Mouse (Mus musculus): ENCODE data around the gene Irak1. TPM values are rescaled to one million over a fixed set of nuclear protein-coding genes. Genes with fewer than 3 reads are reported as not detected.
A peak's percentile ranks its signal among the peaks of the same experiment; 100 is the strongest.

Irak1 gene
- total RNA-seq, 2 experiments from 2014 or later = 112 to 117 TPM

GRCm38 (mm10) chrX:73966248-73967176 lies 57.2 kb downstream of the Irak1 start, which contains the start of gene Hcfc1:
TSS of gene Hcfc1 (minus strand) at chrX:73966357.
- DNase-seq = peak; percentile 92 to 95

- peak; percentile 69 to 80 for DNase-seq
Observed at GRCm38 (mm10) chrX:73965307-73965706, 58.4 kb downstream of the Irak1 start.

- DNase-seq = peak in 1 of 2 experiments; percentile 21
Observed at GRCm38 (mm10) chrX:73964363-73964762, 59.4 kb downstream of the Irak1 start.

Small RNA genes within 50 kb of the gene (microRNA-seq; reads per million reads assigned to microRNA genes)
- gene Mir5132 = 5.7 reads per million, percentile 16 among the genes with 10 or more reads in this experiment
- not detected for gene Mir718

Other genes starting within 250 kb of the Irak1 start
- under 1 TPM in 1 of 2 experiments, not detected in 1; 0.33 TPM for gene Srpk3, start 249.5 kb downstream of the Irak1 start, total RNA-seq (2021)
- gene Idh3g, start 237.0 kb downstream of the Irak1 start, total RNA-seq (2021) = 100 to 1,000 TPM; 412 to 482 TPM
- gene Ssr4, start 236.9 kb downstream of the Irak1 start, total RNA-seq (2021) = 100 to 1,000 TPM; 161 to 166 TPM
- 1 to 10 TPM; 2.9 to 4.4 TPM for gene Pdzd4, start 198.9 kb downstream of the Irak1 start, total RNA-seq (2021)
- gene Avpr2, start 131.8 kb downstream of the Irak1 start, total RNA-seq (2021) = not detected
- 10 to 100 TPM in 1 of 2 experiments, 1 to 10 TPM in 1; 9.8 to 10.0 TPM for gene L1cam, start 127.8 kb downstream of the Irak1 start, total RNA-seq (2021)
- gene Arhgap4, start 102.0 kb downstream of the Irak1 start, total RNA-seq (2021) = 1 to 10 TPM; 2.9 to 3.0 TPM
- gene Naa10, start 102.0 kb downstream of the Irak1 start, total RNA-seq (2021) = 10 to 100 TPM; 76.0 to 85.1 TPM
- gene Renbp, start 93.1 kb downstream of the Irak1 start, total RNA-seq (2021) = 10 to 100 TPM; 16.1 to 23.8 TPM
- 10 to 100 TPM; 56.9 to 57.1 TPM for gene Hcfc1, start 57.6 kb downstream of the Irak1 start, total RNA-seq (2021)
- not detected for gene Opn1mw, start 103.5 kb upstream of the Irak1 start, total RNA-seq (2021)
- gene Mecp2, start 111.4 kb upstream of the Irak1 start, total RNA-seq (2021) = 10 to 100 TPM; 35.1 to 38.4 TPM
- not detected for gene Tex28, start 143.9 kb upstream of the Irak1 start, total RNA-seq (2021)
- not detected for gene Tktl1, start 153.3 kb upstream of the Irak1 start, total RNA-seq (2021)
- gene Flna, start 225.9 kb upstream of the Irak1 start, total RNA-seq (2021) = 100 to 1,000 TPM; 129 to 211 TPM
- gene Emd, start 230.8 kb upstream of the Irak1 start, total RNA-seq (2021) = 100 to 1,000 TPM in 1 of 2 experiments, 10 to 100 TPM in 1; 53.0 to 121 TPM
- gene Rpl10, start 246.9 kb upstream of the Irak1 start, total RNA-seq (2021) = 100 to 1,000 TPM; 409 to 419 TPM